Mouse (Mus musculus): Measurements from ENCODE around the gene Spaca7.
"Not testable (repeated sequence)": the region's sequence is repeated elsewhere in the genome, so short reads cannot be mapped to it uniquely, and the experiment has no call there.

Spaca7 gene

DNA sequence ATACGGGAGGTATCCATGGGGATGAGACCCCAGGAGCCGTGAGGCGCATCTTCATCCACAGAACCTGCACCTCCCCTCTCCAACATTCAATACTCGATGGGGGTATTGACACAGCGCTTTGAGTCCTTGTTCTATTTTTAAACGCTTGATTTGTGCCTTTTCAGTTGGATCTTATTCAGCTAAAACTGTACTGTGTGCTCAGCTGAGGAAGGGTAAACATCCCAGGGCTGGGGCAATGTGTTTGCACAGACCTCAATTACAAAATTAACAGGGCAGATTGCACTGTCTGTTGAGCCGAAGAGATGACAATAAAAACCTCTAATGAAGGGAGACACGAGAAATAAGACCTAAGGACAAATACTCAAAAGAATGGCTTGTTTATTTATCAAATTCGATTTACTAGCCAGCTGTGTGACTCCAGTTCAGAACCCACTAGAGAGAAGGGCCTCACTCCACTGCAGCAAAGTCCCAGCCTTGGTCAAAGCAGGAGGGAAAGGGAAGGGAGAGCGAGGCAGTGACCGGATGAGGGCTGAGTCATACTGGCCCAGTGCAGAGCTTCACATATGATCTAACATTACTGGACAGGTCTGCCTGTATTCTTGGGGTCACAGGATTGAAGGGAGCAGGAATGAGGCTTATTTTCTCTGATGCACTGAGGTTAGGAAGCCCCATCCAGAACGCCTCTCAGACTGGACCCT, 37.1 kb downstream of the Spaca7 start:
- DNase-seq (ENCODE audit: low spot score), result peak; percentile 20

DNA sequence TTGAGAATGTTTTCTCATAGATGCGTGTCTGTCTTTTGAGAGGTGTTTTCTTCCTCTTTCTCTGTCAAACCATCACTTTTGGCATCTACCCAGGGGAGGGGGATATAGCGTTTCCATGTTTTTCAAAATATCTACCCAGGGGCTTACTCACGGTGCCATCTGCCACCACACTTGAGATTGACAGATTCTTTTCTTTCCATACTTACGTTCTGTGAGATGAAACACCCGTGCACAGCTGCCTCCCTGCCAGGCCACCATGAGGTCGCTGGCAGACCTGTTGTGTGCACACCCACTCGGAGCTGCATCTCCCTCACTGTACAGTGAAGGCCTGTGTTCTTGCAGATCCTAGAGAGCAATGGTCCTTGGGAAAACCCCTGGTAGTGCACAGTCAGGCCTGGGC, 40.4 kb downstream of the Spaca7 start:
- DNase-seq (ENCODE audit: low spot score), result no peak

DNA sequence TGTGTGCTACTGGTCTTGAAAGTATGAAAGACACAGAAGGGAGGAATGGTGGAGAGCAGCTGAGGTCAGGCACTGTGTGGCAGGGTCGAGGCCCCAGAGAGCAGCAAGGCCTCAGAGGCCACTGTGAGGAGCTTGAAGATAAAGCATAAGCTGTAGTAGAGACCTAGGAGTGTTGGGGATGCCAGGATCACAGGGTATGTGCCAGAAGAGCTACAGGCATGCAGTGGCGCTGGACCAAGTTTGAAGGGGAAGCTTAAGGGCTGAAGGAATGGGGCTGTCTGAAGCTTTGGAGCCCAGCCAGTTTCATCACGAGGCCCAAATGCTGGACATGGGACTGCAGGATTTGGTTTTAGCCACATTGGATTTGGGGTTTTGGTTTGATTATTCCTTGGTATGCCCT, 44.5 kb downstream of the Spaca7 start:
- not testable (repeated sequence) for DNase-seq (ENCODE audit: low spot score)

DNA sequence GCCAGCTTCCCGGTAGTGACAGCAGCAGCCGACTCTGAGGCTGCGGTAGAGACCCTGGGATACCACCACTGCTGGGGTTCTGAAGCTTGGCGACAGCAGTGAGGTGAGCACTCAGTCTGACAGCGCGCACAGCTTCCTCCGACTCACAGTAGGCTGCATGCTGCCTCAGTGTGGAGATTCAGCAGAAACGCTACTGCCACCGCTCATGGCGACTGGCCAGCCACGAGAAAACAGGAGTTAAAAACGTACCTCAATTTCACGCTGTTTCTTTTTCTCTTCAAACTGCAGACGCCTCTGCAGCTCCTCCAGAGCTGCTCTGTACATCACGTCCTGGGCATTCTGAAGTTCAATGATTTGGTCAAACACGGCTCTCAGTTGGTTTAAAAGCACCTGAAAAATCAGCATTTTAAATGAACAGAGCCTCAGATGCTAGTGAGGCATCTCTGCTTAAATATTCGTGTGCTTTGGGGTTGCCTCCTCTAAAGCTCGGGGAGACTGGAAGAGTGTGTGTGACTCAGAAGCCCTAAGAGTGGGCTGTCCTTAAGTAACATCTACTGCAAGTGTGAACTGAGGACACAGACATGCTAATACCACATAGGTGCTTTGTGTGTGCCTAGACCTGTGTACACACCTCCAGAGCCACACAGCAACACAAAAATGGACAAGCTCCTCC, 48.9 kb downstream of the Spaca7 start:
- DNase-seq (ENCODE audit: low spot score), result no peak

GRCm38 (mm10) chr8:12625890-12626289, 53.1 kb downstream of the Spaca7 start:
- no peak for DNase-seq (ENCODE audit: low spot score)

DNA sequence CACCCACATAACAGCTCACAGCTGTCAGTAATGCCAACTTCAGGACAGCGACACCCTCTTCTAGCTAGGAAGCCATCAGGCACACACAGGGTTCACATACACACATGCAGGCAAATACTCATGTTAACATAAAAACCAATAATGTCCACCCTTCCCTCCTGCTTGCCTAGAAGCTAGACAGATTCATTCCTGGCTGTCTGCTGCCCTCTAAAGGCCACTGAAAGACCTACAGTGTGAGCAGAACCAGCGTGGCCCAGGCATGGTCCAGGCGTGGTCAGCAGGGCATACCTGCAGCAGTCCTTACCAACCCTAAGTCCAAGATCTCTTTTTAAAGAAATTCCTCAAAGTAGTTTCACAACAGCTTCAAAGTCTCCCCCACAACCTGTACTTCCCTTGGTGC, 56.2 kb downstream of the Spaca7 start:
- DNase-seq (ENCODE audit: low spot score), result peak; percentile 26

DNA sequence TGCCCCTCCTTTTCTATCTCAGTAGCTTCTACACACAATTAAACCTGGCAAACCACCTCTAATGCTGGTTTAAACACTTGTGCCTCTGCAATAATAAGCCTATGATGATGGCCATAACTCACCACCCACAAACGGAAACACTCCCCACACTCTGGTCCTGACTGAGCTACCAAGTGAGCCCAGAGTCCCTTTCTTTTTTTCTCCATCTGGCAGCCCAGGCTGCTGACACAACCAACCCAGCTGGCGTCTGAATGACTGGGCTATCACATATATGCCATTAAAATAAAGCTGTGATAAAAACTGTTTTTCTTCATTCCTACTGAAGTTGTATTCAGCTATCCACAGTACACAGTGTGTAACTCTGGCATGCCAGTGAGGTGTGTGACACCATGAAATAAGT, 62.5 kb downstream of the Spaca7 start:
- no peak for DNase-seq (ENCODE audit: low spot score)

- DNase-seq (ENCODE audit: low spot score), result no peak
These were observed 65.6 kb downstream of the Spaca7 start for GRCm38 (mm10) chr8:12638446-12638845.

DNA sequence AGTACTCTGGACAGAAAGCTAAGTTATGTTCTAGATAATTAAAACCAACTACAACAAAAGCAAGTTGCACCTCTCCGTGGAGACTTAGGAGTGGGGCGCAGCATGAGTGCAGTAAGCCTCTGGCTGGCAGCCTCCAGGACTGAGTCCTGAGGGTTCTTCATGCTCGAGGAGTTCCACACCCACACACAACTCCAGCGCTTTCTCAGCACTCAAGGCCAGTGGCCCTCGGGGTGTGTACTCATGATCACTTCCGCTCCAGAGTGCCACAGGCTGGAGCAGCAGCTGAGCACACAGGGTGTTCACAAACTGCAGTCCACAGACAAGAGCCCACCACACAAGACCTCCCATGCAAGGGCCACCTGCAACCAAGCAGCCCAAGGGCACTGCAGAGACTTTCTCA, 68.7 kb downstream of the Spaca7 start:
- no peak for DNase-seq (ENCODE audit: low spot score)

- no peak for DNase-seq (ENCODE audit: low spot score)
These were observed 71.5 kb downstream of the Spaca7 start for GRCm38 (mm10) chr8:12644341-12644740.

- no peak for DNase-seq (ENCODE audit: low spot score)
These were observed 72.1 kb downstream of the Spaca7 start for GRCm38 (mm10) chr8:12644894-12645293.

GRCm38 (mm10) chr8:12646536-12646935, 73.7 kb downstream of the Spaca7 start:
- DNase-seq (ENCODE audit: low spot score), result no peak

GRCm38 (mm10) chr8:12648951-12649350, 76.1 kb downstream of the Spaca7 start:
- no peak for DNase-seq (ENCODE audit: low spot score)
